Mouse (Mus musculus) bone marrow macrophage, adult 2 months (primary cell): ENCODE data around the gene 4933407L21Rik. TPM values are rescaled to one million over a fixed set of nuclear protein-coding genes. Genes with fewer than 3 reads are reported as not detected.

Source experiments
- H3K27ac ChIP-seq: 2 replicates; pipeline ENCODE4 v1.5.1; 2012; ENCODE audit warnings: low read depth, low read length; ENCODE audit not compliant: insufficient read depth
- H3K4me1 ChIP-seq: 2 replicates; pipeline ENCODE4 v1.6.1; 2012; ENCODE audit warnings: low read length; ENCODE audit not compliant: control insufficient read depth, insufficient read depth
- H3K4me3 ChIP-seq: 2 replicates; pipeline ENCODE4 v1.5.1; 2012; ENCODE audit warnings: mild to moderate bottlenecking, low read length, moderate library complexity; ENCODE audit not compliant: insufficient read depth
- CTCF ChIP-seq: IDR thresholded peaks from 2 replicates; pipeline ENCODE4 v1.5.1; 2012; ENCODE audit warnings: low read depth, mild to moderate bottlenecking, low read length, moderate library complexity
- POLR2A ChIP-seq: IDR thresholded peaks from 2 replicates; pipeline ENCODE4 v1.6.1; 2012; ENCODE audit warnings: mild to moderate bottlenecking, low read depth, low read length, borderline replicate concordance
- polyA plus RNA-seq: library from polyadenylated mRNA; stranded (reverse); fragments of >200 nt; gene quantifications from 2 replicates; pipeline ENCODE4 v1.2.4, GENCODE M21; 2012; ENCODE audit not compliant: missing spikeins, insufficient read depth, insufficient read length

4933407L21Rik gene
- polyA plus RNA-seq, 1 experiment, result not detected

DNA sequence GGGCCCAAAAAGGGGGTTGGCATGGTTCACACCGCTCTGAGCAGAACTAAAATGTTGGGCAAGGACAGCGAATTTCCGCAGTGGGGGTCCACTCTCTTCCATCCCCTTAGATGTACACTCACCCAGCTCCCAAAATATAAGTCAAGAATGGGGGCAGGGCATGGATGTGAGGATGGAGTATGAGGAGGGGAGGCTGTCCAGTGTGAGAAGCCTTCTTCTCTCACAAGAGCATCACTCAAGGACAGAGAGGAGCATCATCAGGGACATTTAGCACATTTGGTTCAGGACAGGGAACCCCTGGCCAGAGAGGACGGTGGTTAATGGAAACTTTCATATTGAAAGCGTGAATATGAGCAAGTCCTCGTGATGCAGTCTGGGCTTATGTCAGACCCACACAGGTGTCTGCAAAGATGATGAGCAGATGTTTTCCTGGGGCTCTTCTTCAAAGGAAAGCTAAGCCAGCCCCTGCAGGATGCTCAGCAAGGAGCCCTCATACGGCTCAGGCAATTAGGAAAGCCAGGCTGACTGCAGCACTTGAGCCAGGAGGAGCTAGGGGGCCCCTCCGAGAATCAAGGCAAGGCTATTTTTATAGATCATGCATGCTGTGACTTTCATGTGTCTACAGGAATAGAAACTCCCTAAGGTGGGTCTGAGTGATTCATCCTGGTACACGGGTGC is 29.8 kb downstream of the 4933407L21Rik start:
- Histone ChIP-seq H3K27ac (no peak overlapping the region), H3K4me1 (peaks cover 30% of the 10 kb centered on the region), H3K4me3 (no peak overlapping the region)
- no peak for TF ChIP-seq CTCF
- no peak for TF ChIP-seq POLR2A

DNA sequence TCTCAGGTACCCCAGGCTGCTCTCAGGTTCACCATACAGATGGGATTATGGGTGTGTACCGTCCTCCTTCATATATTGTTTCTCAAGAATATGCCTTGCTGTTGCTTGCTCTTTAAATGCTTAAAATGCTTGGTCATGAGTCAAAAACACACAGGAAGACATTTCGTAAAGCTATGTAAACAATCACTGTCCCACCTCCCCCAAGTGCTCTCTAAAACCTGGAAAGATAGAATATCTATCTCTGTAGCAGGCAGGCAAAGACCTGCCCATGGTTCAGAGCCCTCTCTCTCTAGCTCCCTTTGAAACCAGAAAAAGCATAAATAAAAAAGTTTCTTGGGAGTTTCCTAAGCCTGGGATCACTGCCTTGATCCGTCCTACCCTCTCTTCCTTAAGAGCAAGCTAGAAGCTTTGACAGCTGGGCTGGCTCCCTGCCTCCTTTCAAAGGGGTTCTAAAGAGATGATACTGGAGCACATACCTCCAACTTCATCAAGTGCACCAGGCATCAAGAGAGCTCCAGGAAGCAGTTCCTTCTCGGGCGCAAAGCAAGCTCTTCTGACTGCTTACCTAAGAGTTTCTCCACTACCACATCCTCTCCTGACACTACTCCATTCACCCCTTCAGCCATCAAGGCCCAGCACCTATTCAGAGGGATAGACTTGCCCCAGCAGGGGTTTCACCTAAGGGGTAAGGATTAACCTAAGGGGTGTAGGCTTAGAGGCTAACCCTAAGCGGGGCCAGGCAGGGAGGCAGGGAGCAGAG is 31.0 kb downstream of the 4933407L21Rik start:
- TF ChIP-seq CTCF (no peak), POLR2A (no peak)
- Histone ChIP-seq H3K4me1 (peaks cover 30% of the 10 kb centered on the region), H3K4me3 (no peak overlapping the region), H3K27ac (no peak overlapping the region)

DNA sequence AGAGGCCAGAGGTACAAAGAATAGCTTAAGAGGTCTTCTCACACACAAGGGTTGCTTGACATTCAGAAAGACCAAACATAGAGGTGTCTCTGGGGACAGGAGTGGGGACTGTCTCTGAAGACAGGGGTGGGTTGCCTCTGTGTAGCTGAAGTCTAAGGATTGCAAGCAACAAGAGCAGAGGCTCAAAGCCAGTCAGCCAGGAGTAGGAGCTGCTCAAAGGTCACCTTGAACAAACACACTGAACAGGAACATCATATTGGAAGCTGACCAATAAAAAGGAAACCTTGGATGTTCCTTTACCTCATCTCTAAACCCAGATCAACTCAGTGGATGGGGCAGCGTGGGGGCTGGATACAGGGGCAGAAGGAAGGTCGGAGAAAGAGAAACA is 31.6 kb downstream of the 4933407L21Rik start:
- H3K27ac ChIP-seq, result no peak overlapping the region
- TF ChIP-seq POLR2A, result no peak
- no peak overlapping the region for H3K4me3 ChIP-seq
- H3K4me1 ChIP-seq, result peaks cover 30% of the 10 kb centered on the region

DNA sequence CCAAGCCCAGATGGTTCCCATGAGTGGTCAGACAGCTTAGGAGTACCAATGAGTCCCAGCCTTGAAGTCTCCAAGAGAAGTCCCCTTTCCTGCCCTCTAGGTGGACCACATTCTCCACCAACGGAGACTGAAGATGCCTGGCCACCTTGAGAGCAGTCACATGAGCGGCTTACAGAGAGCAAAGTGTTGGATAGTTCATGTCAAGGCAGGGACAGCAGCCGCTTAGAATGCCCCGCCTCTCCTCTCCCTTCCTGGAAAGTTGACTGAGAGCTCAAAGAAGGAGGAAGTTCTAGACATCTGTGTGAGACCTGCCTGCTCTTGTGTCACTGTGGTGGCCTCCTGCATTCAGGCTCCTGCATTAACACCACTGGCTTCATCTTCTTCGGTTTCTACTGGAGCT is 32.6 kb downstream of the 4933407L21Rik start, which contains the start of gene Gpr55:
TSS of gene Gpr55 (minus strand) at position 135 of the 400 bp plus-strand sequence.
- Histone ChIP-seq H3K4me3 (no peak within 1 kb of the TSS), H3K4me1 (peaks cover 30% of the 10 kb centered on the region), H3K27ac (no peak within 1 kb of the TSS)
- TF ChIP-seq POLR2A (no peak), CTCF (no peak)

DNA sequence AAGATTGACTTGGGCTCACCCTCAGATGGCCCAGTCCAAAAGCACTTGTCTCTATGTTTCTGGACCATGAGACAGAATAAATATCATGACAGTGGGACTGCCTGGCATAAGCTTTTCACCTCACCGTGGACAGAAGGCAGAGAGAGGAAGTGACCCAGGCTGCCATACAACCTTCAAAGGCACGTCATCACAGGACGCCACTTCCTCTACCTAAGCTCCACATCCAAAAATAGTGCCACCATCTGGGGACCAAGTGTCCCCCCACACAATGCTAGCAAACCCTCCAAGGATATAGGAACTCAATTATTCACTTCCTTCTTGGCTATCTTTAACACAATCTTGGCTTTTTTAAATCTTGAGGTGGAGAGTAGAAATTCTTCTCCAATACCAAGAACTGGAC is 33.8 kb downstream of the 4933407L21Rik start:
- Histone ChIP-seq H3K4me1 (peaks cover 29% of the 10 kb centered on the region), H3K4me3 (no peak overlapping the region), H3K27ac (no peak overlapping the region)
- no peak for TF ChIP-seq CTCF
- no peak for TF ChIP-seq POLR2A

DNA sequence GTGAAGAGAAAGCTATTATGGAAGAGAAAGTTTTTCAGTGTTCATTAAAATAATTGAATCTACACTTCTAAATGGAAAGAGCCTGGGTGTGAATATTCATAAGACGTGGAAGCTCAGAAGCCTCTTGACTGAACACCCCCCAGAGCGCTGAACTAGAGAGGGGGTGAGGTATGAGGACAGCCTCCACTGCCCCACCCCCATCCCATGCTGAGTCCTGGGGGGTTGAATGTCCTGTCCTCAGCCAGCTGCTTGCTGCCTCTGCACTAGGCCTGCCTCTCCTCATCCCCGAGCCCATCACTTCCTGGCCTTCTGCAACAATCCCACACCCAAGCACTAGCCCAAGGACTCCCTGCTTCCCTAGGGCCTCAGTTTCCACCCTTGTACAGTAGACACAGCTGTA is 37.6 kb downstream of the 4933407L21Rik start:
- TF ChIP-seq CTCF, result no peak
- TF ChIP-seq POLR2A, result no peak
- no peak overlapping the region for H3K27ac ChIP-seq
- no peak overlapping the region for H3K4me3 ChIP-seq
- H3K4me1 ChIP-seq, result peaks cover 10% of the 10 kb centered on the region

DNA sequence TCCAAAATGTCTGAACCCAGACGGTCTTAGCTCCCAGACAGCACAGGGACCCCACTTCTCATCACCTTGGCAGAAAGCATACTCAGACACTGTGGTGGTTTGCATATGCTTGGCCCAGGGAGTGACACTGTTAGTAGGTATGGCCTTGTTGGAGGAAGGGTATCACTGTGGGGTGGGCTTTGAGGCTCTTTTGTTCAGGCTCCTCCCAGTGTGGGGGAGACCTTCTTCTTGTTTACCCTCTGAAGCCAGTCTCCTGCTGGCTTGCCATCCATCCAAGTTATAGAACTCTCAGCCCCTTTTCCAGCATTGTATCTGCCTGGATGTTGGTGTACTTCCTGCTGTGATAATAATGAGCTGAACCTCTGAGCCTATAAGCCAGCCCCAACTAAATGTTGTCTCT is 40.8 kb downstream of the 4933407L21Rik start:
- Histone ChIP-seq H3K27ac (no peak overlapping the region), H3K4me1 (no peaks in the 10 kb centered on the region), H3K4me3 (no peak overlapping the region)
- TF ChIP-seq CTCF (no peak), POLR2A (no peak)

DNA sequence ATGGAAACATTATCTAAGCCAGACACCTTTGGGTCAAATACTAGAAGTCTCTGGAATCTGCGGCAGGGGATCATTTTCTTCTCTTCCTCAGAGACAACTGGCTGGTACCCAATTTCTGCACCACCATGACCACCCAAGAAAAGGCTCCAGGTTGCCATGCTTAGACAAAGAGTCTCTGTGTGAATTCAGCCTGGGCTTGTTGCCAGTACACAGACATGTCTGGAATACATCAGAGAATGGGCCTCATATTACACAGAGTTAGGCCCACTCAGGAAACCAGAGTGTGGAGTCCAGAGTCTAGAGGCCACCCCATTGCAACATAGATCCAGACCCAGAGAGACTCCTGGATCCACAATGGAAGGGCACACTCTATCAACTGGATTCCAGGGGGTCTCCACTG is 41.2 kb downstream of the 4933407L21Rik start:
- H3K4me1 ChIP-seq, result no peaks in the 10 kb centered on the region

DNA sequence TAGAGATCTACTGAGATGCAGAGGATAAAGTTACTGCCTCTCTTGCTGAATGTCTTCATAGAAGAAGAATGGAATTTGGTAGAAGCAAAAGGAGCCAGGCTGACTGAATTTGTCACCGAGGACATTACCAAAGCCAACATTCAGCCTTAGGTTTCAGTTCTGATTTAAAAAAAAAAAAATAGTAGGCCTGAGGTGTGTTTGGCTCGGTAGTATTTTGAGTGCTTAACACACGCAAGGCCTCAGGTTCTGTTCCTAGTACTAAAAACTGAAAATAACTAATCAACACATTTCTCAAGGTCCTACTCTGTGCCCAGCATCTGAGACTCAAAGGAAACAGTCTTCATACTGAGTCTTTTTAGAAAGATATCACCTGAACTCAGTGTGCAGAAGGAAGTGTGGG is 42.8 kb downstream of the 4933407L21Rik start:
- H3K4me3 ChIP-seq, result no peak overlapping the region
- H3K4me1 ChIP-seq, result no peaks in the 10 kb centered on the region
- H3K27ac ChIP-seq, result no peak overlapping the region
- TF ChIP-seq POLR2A (no peak), CTCF (no peak)

More for the DNA sequence above, 41.2 kb downstream of the 4933407L21Rik start:
- Histone ChIP-seq H3K4me3 (no peak overlapping the region), H3K27ac (no peak overlapping the region)
- TF ChIP-seq POLR2A, result no peak
- TF ChIP-seq CTCF, result no peak

DNA sequence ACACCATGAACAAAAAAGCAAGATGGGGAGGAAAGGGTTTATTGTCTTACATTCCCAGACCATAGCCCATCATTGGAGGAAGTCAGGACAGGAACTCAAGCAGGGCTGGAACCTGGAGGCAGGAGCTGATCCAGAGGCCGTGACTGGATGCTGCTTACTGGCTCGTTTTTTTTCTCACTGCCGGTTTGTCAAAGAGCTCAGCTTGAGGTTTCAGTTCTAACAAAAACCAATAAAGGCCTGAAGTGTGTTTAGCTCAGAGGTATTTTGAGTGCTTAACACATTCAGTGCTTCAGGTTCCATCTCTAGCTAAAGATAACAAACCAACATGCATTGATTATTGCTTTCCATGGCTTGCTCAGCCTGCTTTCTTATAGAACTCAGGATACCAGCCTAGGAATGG is 44.1 kb downstream of the 4933407L21Rik start:
- TF ChIP-seq CTCF (no peak), POLR2A (no peak)
- Histone ChIP-seq H3K4me3 (no peak overlapping the region), H3K4me1 (0 out of 2 replicates have a peak, but pooled peaks cover 2% of the 10 kb centered on the region), H3K27ac (no peak overlapping the region)
